Mouse (Mus musculus) embryonic fibroblast, embryonic 13.5 days (primary cell): ENCODE data around the gene Hand2.

Source experiments
- CTCF ChIP-seq: IDR thresholded peaks from 2 replicates; pipeline ENCODE4 v1.5.1; 2011; ENCODE audit warnings: mild to moderate bottlenecking, control low read depth, low read length, moderate library complexity, borderline replicate concordance; ENCODE audit not compliant: insufficient read depth
- POLR2A ChIP-seq: IDR thresholded peaks from 2 replicates; pipeline ENCODE4 v1.6.1; 2011; ENCODE audit warnings: low read depth, mild to moderate bottlenecking, control low read depth, low read length, moderate library complexity

DNA sequence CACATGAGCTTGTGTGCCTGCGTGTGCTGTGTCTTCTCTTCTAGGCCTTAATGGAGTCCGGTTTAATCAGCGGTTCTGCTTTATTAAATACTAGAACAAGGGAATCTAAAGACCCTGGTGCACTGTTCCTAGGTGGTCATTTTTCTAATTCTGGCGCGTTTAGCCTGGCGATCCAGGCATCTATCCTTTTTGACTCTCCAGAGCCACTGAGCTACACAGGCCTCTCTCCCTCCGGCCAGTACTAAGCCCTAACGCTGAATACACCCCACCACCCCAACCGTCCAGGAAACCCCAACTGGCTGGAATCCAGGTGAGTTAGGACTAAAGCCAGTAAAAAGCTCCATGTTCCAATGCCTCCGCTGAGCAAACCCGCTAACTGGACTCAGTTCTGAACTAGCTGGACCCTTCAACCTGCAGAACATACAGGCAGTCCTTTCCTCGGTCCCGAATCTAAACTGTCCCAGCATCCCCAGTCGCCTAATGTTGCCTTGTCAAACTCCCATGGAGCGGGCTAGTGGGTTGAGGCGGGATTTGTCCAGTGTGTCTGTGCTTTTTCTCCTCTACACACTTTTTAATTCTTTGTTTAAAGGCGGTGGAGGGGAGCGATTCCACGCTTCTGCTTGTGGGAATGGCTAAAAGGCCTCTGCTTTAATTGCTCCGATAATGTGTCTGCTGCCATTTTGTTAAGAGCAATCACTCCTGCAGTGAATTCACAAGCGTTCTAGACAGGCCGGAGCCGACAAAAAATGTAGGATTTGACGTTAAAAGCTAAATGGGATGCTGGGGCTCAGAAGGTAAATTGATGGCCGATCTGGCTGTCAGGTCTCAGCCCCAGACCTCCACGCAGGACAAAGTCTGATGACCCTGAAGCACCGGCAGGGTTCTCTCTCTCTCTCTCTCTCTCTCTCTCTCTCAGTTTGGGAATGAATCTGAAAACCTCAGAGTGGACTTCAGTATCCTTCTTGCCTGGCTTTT, 5.6 kb downstream of the Hand2 start:
- no peak for TF ChIP-seq POLR2A
- no peak for TF ChIP-seq CTCF
